Mouse (Mus musculus) inflammation-experienced regulatory T-cells (primary cell): ENCODE results near the gene Ubxn2a. TPM values are rescaled to one million over a fixed set of nuclear protein-coding genes. Genes with fewer than 3 reads are reported as not detected.

Experiments used
- polyA plus RNA-seq, 2 experiments: library from polyadenylated mRNA; unstranded; fragments of 100-300 nt; shearing (Covaris generic); gene quantifications; one replicate each; pipeline ENCODE4 v1.2.1; 2017

Gene Ubxn2a
- 10 to 100 TPM; 34.2 to 39.2 TPM for polyA plus RNA-seq

DNA sequence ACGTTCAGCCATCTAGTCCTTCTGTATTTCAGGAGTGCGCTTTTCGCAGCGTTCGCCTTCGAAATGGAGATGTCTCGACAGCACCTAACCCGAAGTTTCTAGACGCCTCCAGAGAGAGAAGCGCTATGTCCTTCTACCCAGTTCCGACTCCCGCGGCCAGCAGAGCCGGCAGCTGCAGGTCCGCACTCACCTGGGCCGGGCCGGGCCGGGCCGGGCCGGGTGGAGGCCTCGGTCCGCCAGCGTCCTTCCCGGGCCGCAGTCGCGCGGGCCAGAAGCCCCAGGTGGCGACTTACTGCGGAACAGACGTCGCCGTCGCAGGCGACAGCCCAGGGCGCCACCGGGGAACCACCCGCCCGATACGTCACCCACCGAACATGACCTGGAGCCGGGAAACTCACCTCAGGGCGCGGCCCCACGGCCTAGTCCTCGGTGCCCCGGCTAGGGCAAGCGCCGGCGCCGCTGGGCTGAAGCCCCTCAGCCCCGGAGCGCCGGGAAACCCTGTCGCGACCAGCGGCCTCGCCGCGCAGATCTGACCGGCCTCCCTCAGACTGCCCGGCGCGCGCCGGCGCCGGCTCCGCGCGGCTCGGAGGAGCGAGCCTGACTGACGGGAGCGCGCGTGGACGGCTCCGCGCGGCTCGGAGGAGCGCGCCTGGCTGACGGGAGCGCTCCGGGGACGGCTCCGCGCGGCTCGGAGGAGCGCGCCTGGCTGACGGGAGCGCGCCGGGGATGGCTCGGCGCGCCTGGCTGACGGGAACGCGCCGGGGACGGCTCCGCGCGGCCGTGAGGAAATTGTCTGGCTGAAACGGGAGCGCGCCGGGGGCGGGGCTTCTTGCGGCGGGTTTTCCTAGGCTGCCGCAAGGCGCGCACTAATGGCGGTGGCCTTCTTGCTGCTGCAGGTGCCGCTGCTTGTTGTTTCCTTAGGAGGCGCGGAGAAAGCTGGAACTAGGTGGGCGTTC, at the start of gene Ubxn2a:
Gene Ubxn2a (minus strand): TSS at position 755 of the 956 bp plus-strand sequence.

DNA sequence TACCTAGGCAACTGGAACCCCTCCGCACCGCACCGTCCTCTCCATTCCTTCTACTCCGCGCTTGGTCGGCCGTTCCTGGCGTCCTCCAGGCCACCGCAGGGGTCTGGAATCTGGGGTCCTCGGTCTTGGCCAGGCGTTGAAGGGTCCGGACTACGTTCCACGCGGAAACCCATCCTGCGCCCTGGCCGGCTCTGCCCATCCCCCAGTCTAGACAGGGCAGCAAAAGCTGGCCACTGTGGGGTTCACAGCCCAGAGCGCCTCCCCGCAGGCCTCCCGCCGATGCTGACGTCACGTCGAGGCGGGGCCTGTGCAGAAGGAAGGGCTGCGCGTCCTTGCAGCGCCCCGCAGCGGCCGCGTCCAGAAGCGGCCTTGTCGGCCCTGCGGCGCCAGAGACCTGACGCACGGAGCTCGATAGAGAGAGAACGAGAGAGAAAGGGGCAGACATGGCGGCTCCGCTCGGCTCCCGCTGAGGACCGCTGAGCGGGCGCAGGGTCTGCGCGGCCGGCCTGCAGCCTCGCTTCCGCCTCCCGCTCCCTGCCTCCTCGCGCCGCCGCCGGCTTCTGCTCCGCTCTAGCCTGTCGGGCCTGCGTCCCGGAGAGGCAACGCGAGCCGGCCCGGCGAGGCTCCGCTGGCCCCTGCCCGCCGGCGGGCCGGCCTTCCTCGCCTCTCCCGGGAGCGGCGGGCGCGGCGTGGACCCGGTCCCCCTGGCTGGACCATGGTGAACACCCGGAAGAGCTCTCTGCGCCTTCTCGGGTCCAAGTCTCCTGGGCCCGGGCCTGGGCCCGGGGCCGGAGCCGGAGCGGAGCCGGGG, 9.7 kb upstream of the Ubxn2a start, which contains the start of gene Atad2b:
Gene Atad2b (plus strand): TSS at position 360 of the 811 bp plus-strand sequence.

DNA sequence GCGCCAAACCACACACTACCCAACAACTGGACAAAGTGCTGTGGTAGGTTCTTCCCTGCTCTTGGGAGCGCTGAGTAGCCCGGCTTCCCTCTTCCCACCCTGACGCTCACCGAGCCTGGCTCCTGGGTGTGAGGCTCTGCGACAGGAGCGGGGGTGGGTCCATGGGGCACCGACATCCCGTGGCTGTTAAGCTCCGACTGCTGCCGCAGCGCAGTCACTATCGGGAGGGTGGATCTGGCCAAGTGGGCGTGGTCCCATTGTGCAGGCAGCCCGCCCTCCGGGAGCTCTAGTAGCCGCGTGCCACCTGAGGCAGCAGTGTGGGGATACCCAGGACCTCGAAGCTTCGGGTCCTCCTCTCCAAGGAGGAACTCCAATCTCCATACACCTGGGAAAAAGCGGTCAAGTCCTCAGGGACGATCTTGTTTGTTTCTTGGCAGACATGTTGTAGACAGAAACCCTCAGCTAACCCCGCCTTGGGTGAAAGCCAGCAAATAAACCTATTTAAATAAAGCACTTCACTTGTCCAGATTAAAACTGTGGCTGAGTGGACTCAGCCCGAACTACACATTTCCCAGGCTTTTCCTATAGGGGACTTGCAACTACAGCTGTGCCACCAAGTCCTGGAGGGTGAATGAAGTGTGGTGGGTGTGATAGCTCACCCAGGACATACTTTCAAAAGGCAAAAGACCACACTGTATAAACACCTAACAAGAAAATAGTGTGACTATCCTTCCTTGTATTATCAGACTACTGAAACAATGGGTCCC, 33.2 kb downstream of the Ubxn2a start, which contains the start of gene Mfsd2b:
Gene Mfsd2b (minus strand): TSS at position 199 of the 767 bp plus-strand sequence.

DNA sequence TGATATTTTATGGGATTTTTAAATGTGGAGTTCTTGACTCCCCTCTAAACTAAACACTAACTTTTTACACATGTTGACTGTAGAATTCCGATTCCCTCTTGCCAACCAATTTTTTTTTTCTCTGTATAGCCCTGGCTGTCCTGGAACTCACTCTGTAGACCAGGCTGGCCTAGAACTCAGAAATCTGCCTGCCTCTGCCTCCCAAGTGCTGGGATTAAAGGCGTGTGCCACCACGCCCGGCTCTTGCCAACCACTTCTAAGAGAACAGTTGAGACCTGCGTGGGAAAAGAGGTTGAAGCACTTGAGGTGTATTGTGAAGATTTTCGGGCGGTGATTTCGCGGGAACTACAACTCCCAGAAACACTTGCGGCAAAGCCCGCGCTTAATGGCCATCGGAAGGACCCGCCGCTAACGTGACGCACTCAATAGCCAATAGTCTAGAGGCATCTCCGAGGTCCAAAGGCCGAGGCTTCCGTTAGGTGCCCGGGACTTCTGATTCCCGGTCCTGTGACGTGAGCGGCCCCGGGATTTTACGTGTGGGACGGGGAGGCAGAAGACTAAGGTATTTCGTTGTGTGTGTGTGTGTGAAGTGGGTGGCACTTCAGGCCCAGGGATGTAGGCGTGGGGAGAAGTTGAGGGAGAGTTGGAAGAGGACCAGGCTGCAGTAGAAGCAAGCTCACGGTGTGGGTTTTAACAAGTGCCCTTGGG, 64.5 kb downstream of the Ubxn2a start, which contains the start of gene Wdcp:
Gene Wdcp (plus strand): TSS at position 414 of the 708 bp plus-strand sequence.

DNA sequence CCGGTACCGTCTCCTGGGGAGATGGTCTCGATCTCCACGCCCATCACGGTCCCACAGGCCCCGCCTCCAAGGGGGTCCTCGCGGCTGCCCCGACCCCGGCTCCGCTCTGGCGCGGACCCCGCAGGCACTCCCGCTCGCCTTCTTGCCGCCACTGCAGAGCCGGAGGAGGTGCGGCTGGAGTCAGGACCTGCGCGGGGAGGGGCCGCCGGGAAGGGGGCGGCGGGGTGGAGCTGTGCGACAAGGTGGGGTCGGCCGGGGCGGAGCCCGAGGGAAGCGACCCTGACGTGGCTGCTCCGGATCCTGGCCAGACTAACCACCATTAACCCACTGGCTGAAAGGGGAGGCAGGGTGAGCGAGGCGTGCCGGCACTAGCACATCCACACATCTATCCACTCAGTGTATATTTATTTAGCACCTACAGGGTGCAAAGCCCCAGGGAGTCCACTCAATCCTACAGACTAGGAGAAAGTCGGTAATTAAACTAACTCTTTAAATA, 66.1 kb downstream of the Ubxn2a start, which contains the start of gene Fkbp1b:
Gene Fkbp1b (minus strand): TSS at position 200 of the 496 bp plus-strand sequence.

Other genes with a start within 250 kb of the Ubxn2a start
- under 1 TPM; 0.25 to 0.94 TPM for gene Fam228a, start 169.3 kb downstream of the Ubxn2a start, polyA plus RNA-seq
- under 1 TPM in 1 of 2 experiments, not detected in 1; 0.25 TPM for gene Pfn4, start 138.7 kb downstream of the Ubxn2a start, polyA plus RNA-seq
- 1 to 10 TPM in 1 of 2 experiments, under 1 TPM in 1; 0.43 to 1.0 TPM for gene Fam228b, start 138.4 kb downstream of the Ubxn2a start, polyA plus RNA-seq
- 100 to 1,000 TPM; 373 to 386 TPM for gene Sf3b6, start 90.2 kb downstream of the Ubxn2a start, polyA plus RNA-seq
- gene Fkbp1b, start 66.1 kb downstream of the Ubxn2a start, polyA plus RNA-seq, result not detected
- 10 to 100 TPM in 1 of 2 experiments, 1 to 10 TPM in 1; 7.4 to 19.2 TPM for gene Wdcp, start 64.4 kb downstream of the Ubxn2a start, polyA plus RNA-seq
- gene Mfsd2b, start 33.3 kb downstream of the Ubxn2a start, polyA plus RNA-seq, result 1 to 10 TPM in 1 of 2 experiments, under 1 TPM in 1; 0.60 to 1.3 TPM
- 10 to 100 TPM; 46.1 to 58.1 TPM for gene Atad2b, start 9.6 kb upstream of the Ubxn2a start, polyA plus RNA-seq